Mouse (Mus musculus) left cerebral cortex, adult 11 months (tissue): ENCODE measurements at regions not wholly inside any gene's neighbourhood (a gene's known extent, or its start where the extent isn't known, plus 50 kb on each side); places are given as distances from the start of the nearest gene placed in this dataset.

ENCODE experiments used
- DNase-seq: peaks from one replicate; pipeline ENCODE4 v3.0.0; 2022; ENCODE audit warnings: low spot score

DNA sequence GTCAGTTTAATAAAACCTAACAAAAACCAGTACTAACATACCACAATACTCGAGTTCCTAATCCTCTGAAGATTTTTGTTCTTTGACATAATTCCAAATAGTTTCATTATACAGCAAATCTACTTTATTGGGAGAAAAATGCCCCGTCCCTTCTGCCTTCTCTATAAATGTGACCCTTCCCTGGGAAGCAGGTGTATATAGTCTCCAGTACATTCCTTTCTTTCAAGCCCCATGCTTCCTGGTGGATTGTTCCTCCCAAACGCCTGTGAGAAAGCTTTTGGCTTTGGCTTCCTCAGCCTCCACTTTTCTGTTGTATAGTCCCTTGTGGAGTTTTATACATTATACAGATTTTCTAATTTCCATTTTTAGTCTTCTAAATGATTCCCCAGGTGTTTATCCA is 1001.8 kb upstream of the Tenm3 start:
- no peak for DNase-seq

DNA sequence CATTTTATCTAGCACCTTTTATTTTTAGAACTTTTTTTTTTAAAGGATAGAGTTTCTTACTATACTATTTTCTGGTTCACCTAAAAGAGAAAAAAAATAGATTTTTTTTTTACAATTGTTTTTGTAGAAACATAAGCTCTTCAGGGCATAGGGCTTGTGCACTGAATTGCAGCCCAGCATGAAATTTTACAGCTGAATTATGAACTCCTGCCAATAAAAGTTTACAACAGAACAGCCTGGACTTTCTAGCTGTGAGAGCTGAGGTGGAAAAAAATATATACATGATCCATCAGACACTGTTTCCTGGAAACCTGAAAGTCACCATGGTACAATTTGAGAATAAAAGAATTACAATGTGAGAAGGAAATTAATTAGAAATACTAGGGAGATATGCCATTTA is 988.2 kb upstream of the Tenm3 start:
- DNase-seq: no peak

GRCm38 (mm10) chr8:49829345-49829744 is 985.6 kb upstream of the Tenm3 start:
- DNase-seq: peak; percentile 50

- no peak for DNase-seq
Measured at GRCm38 (mm10) chr8:49826231-49826630, 982.5 kb upstream of the Tenm3 start.

GRCm38 (mm10) chr8:49825000-49825399 is 981.2 kb upstream of the Tenm3 start:
- DNase-seq: no peak

- DNase-seq: no peak
Measured at GRCm38 (mm10) chr8:49822791-49823190, 979.0 kb upstream of the Tenm3 start.

- DNase-seq: no peak
Measured at GRCm38 (mm10) chr8:49799236-49799635, 955.5 kb upstream of the Tenm3 start.

DNA sequence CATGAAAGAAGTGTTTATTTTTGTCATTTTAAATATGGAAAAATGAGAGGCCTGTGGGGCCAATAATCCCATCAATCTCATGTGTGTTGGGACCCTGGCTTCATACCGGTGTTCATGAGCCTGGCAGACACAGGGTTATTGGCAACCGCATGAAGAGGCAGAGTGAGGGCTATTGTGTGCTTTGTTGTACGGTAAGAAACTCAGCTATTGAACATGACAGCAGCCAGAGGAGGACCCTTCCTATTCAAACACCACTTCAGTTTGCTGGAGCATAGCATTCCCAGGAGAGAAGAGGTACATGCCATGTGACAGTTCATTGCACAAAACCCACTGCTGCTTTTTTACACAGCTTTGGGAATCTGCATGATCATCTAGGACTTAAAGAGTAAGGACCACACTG is 953.0 kb upstream of the Tenm3 start:
- no peak for DNase-seq

DNA sequence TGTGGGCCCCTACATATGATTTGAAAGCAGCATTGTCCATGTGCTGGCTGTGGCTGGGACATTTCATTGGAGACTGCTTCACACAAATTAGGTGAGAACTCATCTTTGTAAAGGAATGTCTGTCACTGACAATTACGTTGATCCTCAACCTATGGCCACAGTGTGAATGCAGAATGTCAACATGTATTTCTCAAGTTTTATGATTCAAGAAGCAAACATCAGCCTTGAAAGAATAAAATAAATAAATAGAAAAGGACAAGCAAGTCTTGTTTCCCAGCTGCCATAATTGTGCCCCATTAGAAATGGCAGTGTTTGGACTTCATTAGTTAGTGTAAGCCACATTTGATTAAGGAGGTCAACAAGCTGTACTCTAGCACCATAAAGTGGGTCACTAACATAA is 950.7 kb upstream of the Tenm3 start:
- no peak for DNase-seq

- DNase-seq: no peak
Measured at GRCm38 (mm10) chr8:49769829-49770228, 926.1 kb upstream of the Tenm3 start.

DNA sequence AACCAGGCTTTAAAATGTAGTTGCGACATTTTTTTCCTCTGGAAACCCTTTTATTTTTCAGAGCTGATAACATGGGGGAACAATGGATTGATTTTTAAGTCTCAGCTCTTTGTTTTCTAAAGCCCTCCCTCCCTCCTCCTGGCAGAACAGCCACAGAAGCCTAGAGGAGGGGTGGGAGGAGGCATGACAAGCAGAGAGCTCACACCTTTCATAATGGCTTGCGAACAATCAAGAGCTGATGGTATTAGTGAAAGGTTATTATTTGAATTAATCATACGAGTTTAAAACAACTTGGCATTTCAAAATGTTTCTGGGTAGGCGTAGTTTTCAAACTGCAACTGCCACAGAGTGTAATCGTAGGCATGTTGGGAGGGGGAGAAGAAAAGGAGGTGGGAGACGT is 894.3 kb upstream of the Tenm3 start:
- DNase-seq: peak; percentile 6

DNA sequence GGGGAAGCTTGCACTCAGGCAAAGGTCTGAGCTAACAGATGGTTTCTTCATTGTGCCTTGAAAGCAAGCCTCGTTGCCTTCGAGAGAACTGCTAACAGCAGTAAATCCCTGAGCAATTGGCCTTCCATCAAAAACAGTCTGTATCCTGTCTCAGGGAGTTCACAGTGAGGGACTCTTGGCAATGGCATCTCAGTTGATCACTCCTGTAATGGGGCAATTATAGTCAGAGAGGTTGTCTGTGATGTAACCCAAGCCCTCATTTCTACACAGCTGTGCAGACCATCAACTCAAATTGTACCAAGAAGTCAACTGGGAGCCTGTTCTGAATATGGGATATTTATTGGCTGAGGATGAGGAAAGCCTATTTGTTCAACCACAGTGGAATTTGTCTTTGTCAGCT is 885.4 kb upstream of the Tenm3 start:
- no peak for DNase-seq

DNA sequence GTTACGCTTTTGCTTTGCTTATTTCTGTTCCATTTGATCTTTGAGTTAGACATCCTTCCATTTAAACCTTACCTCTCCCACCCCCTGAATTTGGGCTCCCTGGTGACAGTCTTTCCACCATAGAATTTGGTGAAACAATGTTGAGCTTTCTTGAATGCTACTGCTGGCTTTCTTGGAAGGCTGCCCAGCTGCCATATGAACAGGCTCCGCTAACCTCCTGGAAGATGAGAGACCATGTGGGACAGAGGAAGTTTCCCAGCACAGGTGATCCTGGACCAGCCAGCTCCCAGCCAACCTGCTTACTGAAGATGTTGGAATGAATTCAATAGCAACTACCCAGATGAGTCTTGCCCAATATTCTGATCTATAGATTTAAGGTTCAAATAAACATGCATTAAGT is 868.6 kb upstream of the Tenm3 start:
- no peak for DNase-seq

GRCm38 (mm10) chr8:49708701-49709100 is 865.0 kb upstream of the Tenm3 start:
- DNase-seq: peak; percentile 2

- DNase-seq: no peak
Measured at GRCm38 (mm10) chr8:49699058-49699457, 855.3 kb upstream of the Tenm3 start.

DNA sequence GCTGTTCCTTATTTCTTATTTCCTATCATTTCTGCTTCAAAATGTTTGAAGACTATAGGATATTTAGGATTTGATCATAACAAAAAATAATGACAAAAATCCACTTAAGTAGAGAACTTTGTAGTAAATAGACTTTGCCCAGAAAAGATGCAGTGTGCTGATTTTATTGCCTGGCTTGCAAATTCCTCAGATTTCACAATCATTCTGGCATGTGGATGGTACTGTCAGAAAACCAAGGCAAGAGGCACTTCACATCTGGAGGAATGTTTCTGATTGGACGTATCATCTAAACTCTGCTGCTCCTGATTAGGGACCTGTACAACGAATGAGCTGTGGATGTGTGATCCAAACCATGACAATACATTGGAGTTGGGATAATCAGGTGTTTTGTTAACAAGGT is 853.0 kb upstream of the Tenm3 start:
- DNase-seq: no peak
